Mouse (Mus musculus): ENCODE measurements at regions not wholly inside any gene's neighbourhood (a gene's known extent, or its start where the extent isn't known, plus 50 kb on each side); places are given as distances from the start of the nearest gene placed in this dataset.

DNA sequence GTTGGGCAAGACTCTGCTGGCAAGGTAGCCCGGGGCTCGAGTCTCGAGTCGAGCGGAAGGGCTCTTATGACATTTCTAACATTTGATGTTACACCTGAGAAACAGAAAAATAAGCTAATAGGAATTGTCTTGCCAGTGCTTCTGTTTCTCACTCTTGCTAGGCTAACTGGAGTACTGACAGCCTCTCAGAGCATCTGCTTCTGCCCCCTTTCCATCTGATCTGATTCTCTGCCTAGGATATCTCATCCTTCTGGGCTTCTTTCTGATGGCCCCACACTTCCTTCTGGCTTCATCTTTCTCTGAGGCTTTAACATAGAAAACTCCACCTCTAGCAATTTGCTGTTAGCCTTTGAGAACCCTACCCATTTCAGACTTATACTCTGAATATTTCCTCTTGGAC is 95.0 kb upstream of the Arhgef9 start:
- no peak for DNase-seq

- DNase-seq = no peak
Observed at GRCm38 (mm10) chrX:95282038-95282437, 85.4 kb upstream of the Arhgef9 start.

DNA sequence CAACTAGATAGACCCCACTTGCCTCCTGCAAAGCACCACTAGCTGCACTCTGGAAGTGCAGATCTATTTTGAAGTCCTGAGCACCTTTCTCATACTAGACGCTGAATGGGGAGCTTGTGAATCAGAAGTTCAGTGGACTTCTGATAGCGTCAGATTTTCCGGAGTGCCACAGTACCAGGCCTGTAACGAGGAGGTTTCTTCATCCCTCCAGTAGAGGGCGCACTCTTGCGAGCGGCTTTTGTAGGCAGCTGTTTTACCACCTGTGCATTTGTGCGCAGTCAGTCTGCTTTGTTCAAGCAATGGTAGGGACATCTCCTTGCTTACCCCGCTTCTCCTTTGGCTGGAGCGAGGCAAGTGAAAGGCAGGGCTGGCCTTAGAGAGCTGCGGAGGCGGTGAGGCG is 56.9 kb upstream of the Arhgef9 start:
- DNase-seq = peak; percentile 37

Data from adrenal gland, adult 2 months (tissue).